Mouse (Mus musculus): ENCODE data around the gene Tbc1d14. TPM values are rescaled to one million over a fixed set of nuclear protein-coding genes. Genes with fewer than 3 reads are reported as not detected.

Gene Tbc1d14
- polyA plus RNA-seq, 1 experiment from 2014 or later: 30.3 TPM

GRCm38 (mm10) chr5:36544765-36545164, 48.3 kb downstream of the Tbc1d14 start:
- Histone ChIP-seq H3K9me3 (no peaks in the 10 kb centered on the region), H3K4me3 (replicated peaks) (no peak overlapping the region), H3K27ac (no peak overlapping the region), H3K9ac (no peak overlapping the region), H3K27me3 (replicated peaks) (no peaks in the 10 kb centered on the region), H3K36me3 (no peaks in the 10 kb centered on the region), H3K4me2 (replicated peaks) (no peak overlapping the region), H3K4me1 (replicated peaks) (no peaks in the 10 kb centered on the region)
- ATAC-seq: no peak
- 94% methylated on average over 1 of the region's 1 CpGs for WGBS

- Histone ChIP-seq H3K9ac (no peak overlapping the region), H3K4me3 (replicated peaks) (no peak overlapping the region), H3K9me3 (no peaks in the 10 kb centered on the region), H3K27ac (no peak overlapping the region), H3K4me2 (replicated peaks) (no peak overlapping the region), H3K27me3 (replicated peaks) (no peaks in the 10 kb centered on the region), H3K4me1 (replicated peaks) (no peaks in the 10 kb centered on the region), H3K36me3 (no peaks in the 10 kb centered on the region)
- ATAC-seq: no peak
- 87% methylated on average over 2 of the region's 2 CpGs for WGBS
Observed at GRCm38 (mm10) chr5:36540928-36541327, 52.1 kb downstream of the Tbc1d14 start.

GRCm38 (mm10) chr5:36538576-36539187, 54.4 kb downstream of the Tbc1d14 start:
- H3K4me3 ChIP-seq (replicated peaks): no peak overlapping the region
- H3K4me1 ChIP-seq (replicated peaks): no peaks in the 10 kb centered on the region
- no peak overlapping the region for H3K27ac ChIP-seq
- H3K9ac ChIP-seq: no peak overlapping the region
- ATAC-seq: 0 out of 2 replicates have a peak, but pooled peaks have one; percentile 43
- no peaks in the 10 kb centered on the region for H3K9me3 ChIP-seq
- H3K4me2 ChIP-seq (replicated peaks): no peak overlapping the region
- H3K36me3 ChIP-seq: no peaks in the 10 kb centered on the region
- no peaks in the 10 kb centered on the region for H3K27me3 ChIP-seq (replicated peaks)
- WGBS: 35% methylated on average over 4 of the region's 4 CpGs

DNA sequence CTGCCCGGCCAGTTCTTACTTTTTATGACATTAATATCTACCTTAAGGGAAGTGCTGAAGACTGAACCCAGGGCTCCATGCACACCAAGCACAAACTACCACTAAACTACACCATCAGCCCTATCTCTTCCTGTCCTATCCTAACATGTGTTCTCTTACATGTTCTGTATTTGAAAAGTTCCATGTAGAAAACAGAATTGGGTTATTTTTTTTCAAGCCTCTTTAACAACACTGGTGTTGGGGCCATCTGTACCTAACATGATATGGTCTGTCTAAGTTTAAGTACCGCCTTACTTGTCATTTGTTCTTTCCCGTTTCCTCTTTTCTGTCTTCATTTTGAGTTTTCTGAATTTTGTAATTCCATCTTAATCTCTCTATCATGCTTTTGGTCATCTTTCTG, 56.7 kb downstream of the Tbc1d14 start:
- Histone ChIP-seq H3K4me1 (replicated peaks) (peaks cover 2% of the 10 kb centered on the region; the same call in 1 of the 2 replicates), H3K9me3 (no peaks in the 10 kb centered on the region), H3K36me3 (no peaks in the 10 kb centered on the region), H3K4me2 (replicated peaks) (no peak overlapping the region), H3K27me3 (replicated peaks) (no peaks in the 10 kb centered on the region), H3K4me3 (replicated peaks) (no peak overlapping the region), H3K9ac (no peak overlapping the region), H3K27ac (no peak overlapping the region)
- 92% methylated on average over 3 of the region's 3 CpGs for WGBS
- ATAC-seq: no peak

- Histone ChIP-seq H3K9me3 (no peaks in the 10 kb centered on the region), H3K4me2 (replicated peaks) (no peak overlapping the region), H3K36me3 (no peaks in the 10 kb centered on the region), H3K4me1 (replicated peaks) (peaks cover 2% of the 10 kb centered on the region; the same call in 1 of the 2 replicates), H3K4me3 (replicated peaks) (no peak overlapping the region), H3K9ac (no peak overlapping the region), H3K27me3 (replicated peaks) (no peaks in the 10 kb centered on the region), H3K27ac (no peak overlapping the region)
- WGBS: 73% methylated on average over 6 of the region's 6 CpGs
- no peak for ATAC-seq
Observed at GRCm38 (mm10) chr5:36535438-36536176, 57.5 kb downstream of the Tbc1d14 start.

DNA sequence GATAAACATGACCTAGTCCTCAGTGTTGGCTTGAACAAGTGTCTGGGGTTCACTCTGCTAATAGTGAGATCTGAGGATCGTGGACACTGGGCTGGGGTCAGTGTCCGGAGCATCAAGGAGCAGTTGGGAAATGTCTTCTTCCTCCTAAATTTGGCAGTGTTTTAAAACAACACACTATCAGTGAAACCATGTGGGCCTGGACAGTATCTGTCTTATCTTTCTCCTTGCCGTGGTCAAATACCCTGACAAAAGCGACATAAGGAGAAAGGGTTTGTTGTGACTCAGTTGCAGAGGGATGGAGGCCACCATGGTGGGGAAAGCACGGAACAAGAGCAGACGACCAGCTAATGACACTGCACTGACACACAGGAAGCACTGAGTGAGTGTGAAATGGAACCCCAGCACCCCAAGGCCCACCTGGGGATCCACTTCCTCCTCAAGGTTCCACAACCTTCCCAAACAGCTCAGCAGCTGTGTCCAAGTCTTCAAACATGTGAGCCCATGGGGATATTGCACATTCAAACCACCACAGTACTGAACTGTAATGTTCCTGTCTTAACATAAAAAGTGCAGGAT, 58.5 kb downstream of the Tbc1d14 start:
- H3K27ac ChIP-seq: no peak overlapping the region
- 73% methylated on average over 6 of the region's 6 CpGs for WGBS
- H3K36me3 ChIP-seq: no peaks in the 10 kb centered on the region
- no peaks in the 10 kb centered on the region for H3K9me3 ChIP-seq
- no peak for ATAC-seq
- H3K27me3 ChIP-seq (replicated peaks): no peaks in the 10 kb centered on the region
- H3K4me2 ChIP-seq (replicated peaks): no peak overlapping the region
- peaks cover 5% of the 10 kb centered on the region for H3K4me1 ChIP-seq (replicated peaks)
- H3K9ac ChIP-seq: no peak overlapping the region
- H3K4me3 ChIP-seq (replicated peaks): no peak overlapping the region

GRCm38 (mm10) chr5:36530129-36530751, 62.8 kb downstream of the Tbc1d14 start:
- H3K4me2 ChIP-seq (replicated peaks): peak overlapping the region; percentile 68
- H3K27me3 ChIP-seq (replicated peaks): no peaks in the 10 kb centered on the region
- H3K4me1 ChIP-seq (replicated peaks): peaks cover 15% of the 10 kb centered on the region
- H3K27ac ChIP-seq: peak overlapping the region; percentile 67
- H3K9me3 ChIP-seq: no peaks in the 10 kb centered on the region
- H3K9ac ChIP-seq: peak overlapping the region; percentile 90
- H3K4me3 ChIP-seq (replicated peaks): peak overlapping the region; percentile 76
- no peaks in the 10 kb centered on the region for H3K36me3 ChIP-seq
- under 1% methylated on average over 28 of the region's 28 CpGs for WGBS
- peak; percentile 97 for ATAC-seq

DNA sequence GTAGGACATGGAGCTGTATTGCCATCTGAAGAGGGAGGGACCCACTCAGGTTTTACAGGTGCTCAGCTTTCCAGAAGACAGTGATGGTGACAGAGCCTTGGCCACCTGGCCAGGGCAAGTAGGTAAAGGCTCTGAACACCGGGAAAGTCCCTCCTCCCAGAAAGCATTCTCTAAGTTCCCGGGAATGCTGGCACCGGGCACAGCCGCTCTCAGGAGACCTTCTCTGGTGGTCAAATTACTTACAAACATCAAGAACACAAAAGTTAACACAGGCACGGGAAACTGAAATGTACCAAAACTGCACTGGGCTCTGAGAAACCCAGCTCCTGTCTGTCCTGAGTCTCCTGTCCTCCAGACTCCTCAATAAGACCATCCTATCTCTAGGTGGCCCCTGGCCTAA, 63.4 kb downstream of the Tbc1d14 start:
- ATAC-seq: peak; percentile 7; the same call in 1 of the 2 replicates
- Histone ChIP-seq H3K27ac (peak overlapping the region; percentile 67; the same call in 1 of the 2 replicates), H3K4me3 (replicated peaks) (peak overlapping the region; percentile 76), H3K4me2 (replicated peaks) (peak overlapping the region; percentile 68), H3K4me1 (replicated peaks) (peaks cover 15% of the 10 kb centered on the region), H3K9me3 (no peaks in the 10 kb centered on the region), H3K36me3 (no peaks in the 10 kb centered on the region), H3K27me3 (replicated peaks) (no peaks in the 10 kb centered on the region), H3K9ac (peak overlapping the region; percentile 90)
- WGBS: 3% methylated on average over 5 of the region's 5 CpGs

DNA sequence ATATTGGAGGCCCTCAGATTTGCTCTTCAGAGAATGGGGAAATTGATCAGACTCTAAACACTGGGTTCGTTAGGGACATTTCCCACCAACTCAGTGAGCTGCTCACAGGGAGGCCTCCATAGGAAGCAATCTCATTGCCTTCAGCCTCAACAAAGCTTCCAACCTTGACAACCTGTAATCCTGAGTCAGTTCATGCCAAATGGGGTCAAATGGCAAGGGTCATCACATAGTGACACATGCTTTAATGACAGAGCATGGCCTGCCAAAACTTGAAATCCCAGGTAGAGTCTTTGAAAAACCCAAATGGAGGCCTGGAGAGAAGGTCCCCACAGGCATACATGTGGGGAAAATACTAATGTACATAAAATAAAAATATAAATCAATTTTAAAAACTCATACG, 66.2 kb downstream of the Tbc1d14 start:
- Histone ChIP-seq H3K4me2 (replicated peaks) (no peak overlapping the region), H3K9me3 (no peaks in the 10 kb centered on the region), H3K27me3 (replicated peaks) (no peaks in the 10 kb centered on the region), H3K27ac (no peak overlapping the region), H3K36me3 (no peaks in the 10 kb centered on the region), H3K4me3 (replicated peaks) (no peak overlapping the region), H3K9ac (no peak overlapping the region), H3K4me1 (replicated peaks) (peaks cover 13% of the 10 kb centered on the region)
- no peak for ATAC-seq
- WGBS: 88% methylated on average over 2 of the region's 2 CpGs

- Histone ChIP-seq H3K27ac (no peak overlapping the region), H3K27me3 (replicated peaks) (no peaks in the 10 kb centered on the region), H3K36me3 (no peaks in the 10 kb centered on the region), H3K4me3 (replicated peaks) (no peak overlapping the region), H3K4me2 (replicated peaks) (no peak overlapping the region), H3K9me3 (no peaks in the 10 kb centered on the region), H3K9ac (no peak overlapping the region), H3K4me1 (replicated peaks) (peaks cover 13% of the 10 kb centered on the region)
- 83% methylated on average over 5 of the region's 5 CpGs for WGBS
- ATAC-seq: no peak
Observed at GRCm38 (mm10) chr5:36526274-36526673, 66.8 kb downstream of the Tbc1d14 start.

- no peak overlapping the region for H3K4me2 ChIP-seq (replicated peaks)
- no peak for ATAC-seq
- H3K27me3 ChIP-seq (replicated peaks): no peaks in the 10 kb centered on the region
- H3K9ac ChIP-seq: no peak overlapping the region
- peaks cover 5% of the 10 kb centered on the region; the same call in 1 of the 2 replicates for H3K36me3 ChIP-seq
- no peak overlapping the region for H3K27ac ChIP-seq
- peaks cover 13% of the 10 kb centered on the region for H3K4me1 ChIP-seq (replicated peaks)
- 78% methylated on average over 2 of the region's 2 CpGs for WGBS
- no peak overlapping the region for H3K4me3 ChIP-seq (replicated peaks)
- H3K9me3 ChIP-seq: no peaks in the 10 kb centered on the region
Observed at GRCm38 (mm10) chr5:36525216-36525615, 67.9 kb downstream of the Tbc1d14 start.

- Histone ChIP-seq H3K9me3 (no peaks in the 10 kb centered on the region), H3K4me2 (replicated peaks) (no peak overlapping the region), H3K27me3 (replicated peaks) (no peaks in the 10 kb centered on the region), H3K27ac (no peak overlapping the region), H3K9ac (no peak overlapping the region), H3K4me3 (replicated peaks) (no peak overlapping the region), H3K4me1 (replicated peaks) (peaks cover 4% of the 10 kb centered on the region; the same call in 1 of the 2 replicates), H3K36me3 (peaks cover 10% of the 10 kb centered on the region; the same call in 1 of the 2 replicates)
- 71% methylated on average over 5 of the region's 5 CpGs for WGBS
- ATAC-seq: no peak
Observed at GRCm38 (mm10) chr5:36523219-36523703, 69.8 kb downstream of the Tbc1d14 start.
